Comparison of ENCODE assay signal across 8 mouse cellular contexts in genomic region chr16:77643871-77644720, GRCm38 (mm10). TPM values are rescaled to one million over a fixed set of nuclear protein-coding genes. Genes with fewer than 3 reads are reported as not detected.
A peak's percentile ranks its signal among the peaks of the same experiment; 100 is the strongest.
DNase-seq lines count a peak whose midpoint lies in the region; ATAC-seq and TF ChIP-seq lines count a peak whose summit lies in the region.

No protein-coding gene starts in this region.

- no peaks in the 10 kb centered on the region for H3K36me3 ChIP-seq in E14TG2a.4 (ENCODE audit: insufficient read depth, low read length)
- H3K36me3 ChIP-seq in forebrain, embryonic 13.5 days (ENCODE audit: poor library complexity, severe bottlenecking), result no peaks in the 10 kb centered on the region; the same call in 1 of the 2 replicates
- H3K36me3 ChIP-seq in heart, postnatal 0 days (replicated peaks; ENCODE audit: control insufficient read depth, insufficient read depth, low read length), result no peaks in the 10 kb centered on the region
- no peaks in the 10 kb centered on the region for H3K36me3 ChIP-seq in liver, embryonic 16.5 days (ENCODE audit: control insufficient read depth, insufficient read depth)
- no peaks in the 10 kb centered on the region for H3K36me3 ChIP-seq in neural tube, embryonic 13.5 days

- TF ChIP-seq EP300 in heart, postnatal 0 days (IDR thresholded peaks at IDR 0.05; ENCODE audit: low read depth), result no peak

- H3K9me3 ChIP-seq in E14TG2a.4 (ENCODE audit: low read length), result no peaks in the 10 kb centered on the region
- H3K9me3 ChIP-seq in forebrain, embryonic 13.5 days (replicated peaks), result no peaks in the 10 kb centered on the region
- H3K9me3 ChIP-seq in heart, postnatal 0 days (replicated peaks; ENCODE audit: control insufficient read depth, low read length), result no peaks in the 10 kb centered on the region
- H3K9me3 ChIP-seq in liver, embryonic 16.5 days (replicated peaks; ENCODE audit: control insufficient read depth, low read length), result no peaks in the 10 kb centered on the region
- no peaks in the 10 kb centered on the region for H3K9me3 ChIP-seq in neural tube, embryonic 13.5 days

- H3K4me1 ChIP-seq in E14TG2a.4 (replicated peaks; ENCODE audit: low read depth, low read length), result peaks cover 12% of the 10 kb centered on the region
- H3K4me1 ChIP-seq in brown adipose tissue, adult 24 weeks (ENCODE audit: control insufficient read depth, insufficient read depth, insufficient read length, low read length), result peaks cover 6% of the 10 kb centered on the region; the same call in 1 of the 2 replicates
- peaks cover 53% of the 10 kb centered on the region for H3K4me1 ChIP-seq in forebrain, embryonic 13.5 days
- peaks cover 10% of the 10 kb centered on the region; the same call in 1 of the 2 replicates for H3K4me1 ChIP-seq in heart, postnatal 0 days (ENCODE audit: control insufficient read depth, insufficient read depth)
- no peaks in the 10 kb centered on the region for H3K4me1 ChIP-seq in liver, embryonic 16.5 days (ENCODE audit: control insufficient read depth, low read depth, low read length)
- H3K4me1 ChIP-seq in neural tube, embryonic 13.5 days (replicated peaks), result peaks cover 53% of the 10 kb centered on the region

- peak overlapping the region; percentile 66 for H3K4me3 ChIP-seq in E14TG2a.4 (replicated peaks; ENCODE audit: low read length)
- H3K4me3 ChIP-seq in brown adipose tissue, adult 24 weeks (ENCODE audit: insufficient read depth, low read depth, low read length), result peak overlapping the region; percentile 67
- peak overlapping the region; percentile 45 for H3K4me3 ChIP-seq in forebrain, embryonic 13.5 days
- H3K4me3 ChIP-seq in heart, postnatal 0 days (ENCODE audit: low read depth, low read length), result peak overlapping the region; percentile 51
- H3K4me3 ChIP-seq in liver, embryonic 16.5 days (ENCODE audit: low read depth, low read length), result peak overlapping the region; percentile 43
- H3K4me3 ChIP-seq in neural tube, embryonic 13.5 days, result peak overlapping the region; percentile 47

- WGBS in forebrain, embryonic 13.5 days, result 5% methylated on average over 31 of the region's 31 CpGs
- 4% methylated on average over 31 of the region's 31 CpGs for WGBS in heart, postnatal 0 days
- WGBS in liver, embryonic 16.5 days (ENCODE audit: insufficient replicate concordance), result 3% methylated on average over 31 of the region's 31 CpGs
- 3% methylated on average over 31 of the region's 31 CpGs for WGBS in neural tube, embryonic 13.5 days

- DNase-seq in heart, postnatal 0 days (ENCODE audit: low spot score), result peak; percentile 45
- DNase-seq in kidney, postnatal 36 days, result peak; percentile 48 to 65
- peak; percentile 61 for DNase-seq in thymus, postnatal 14 days

- TF ChIP-seq CTCF in E14TG2a.4 (conservative IDR thresholded peaks at IDR 0.05; ENCODE audit: low read length), result no peak
- TF ChIP-seq CTCF in heart, postnatal 0 days (IDR thresholded peaks at IDR 0.05; ENCODE audit: low read depth), result no peak

- peak overlapping the region; percentile 67 for H3K27ac ChIP-seq in brown adipose tissue, adult 24 weeks (replicated peaks; ENCODE audit: low read depth, low read length)
- peak overlapping the region; percentile 98 for H3K27ac ChIP-seq in forebrain, embryonic 13.5 days
- H3K27ac ChIP-seq in heart, postnatal 0 days (ENCODE audit: low read depth), result peak overlapping the region; percentile 58
- H3K27ac ChIP-seq in liver, embryonic 16.5 days (ENCODE audit: low read length), result no peak overlapping the region
- peak overlapping the region; percentile 99 for H3K27ac ChIP-seq in neural tube, embryonic 13.5 days (replicated peaks)

- ATAC-seq in forebrain, embryonic 13.5 days, result peak; percentile 94
- peak; percentile 73 for ATAC-seq in heart, postnatal 0 days (ENCODE audit: insufficient read depth, low read depth)
- 0 out of 2 replicates have a peak, but pooled peaks have one; percentile 39 for ATAC-seq in liver, embryonic 16.5 days (ENCODE audit: low read depth)
- ATAC-seq in neural tube, embryonic 13.5 days (ENCODE audit: low read depth), result peak; percentile 94

- H3K27me3 ChIP-seq in E14TG2a.4 (ENCODE audit: insufficient read depth, low read length), result no peaks in the 10 kb centered on the region
- no peaks in the 10 kb centered on the region for H3K27me3 ChIP-seq in forebrain, embryonic 13.5 days
- no peaks in the 10 kb centered on the region for H3K27me3 ChIP-seq in heart, postnatal 0 days (ENCODE audit: control insufficient read depth, insufficient read depth, low read length)
- no peaks in the 10 kb centered on the region for H3K27me3 ChIP-seq in liver, embryonic 16.5 days (ENCODE audit: control insufficient read depth, insufficient read depth, low read depth, low read length)
- H3K27me3 ChIP-seq in neural tube, embryonic 13.5 days, result no peaks in the 10 kb centered on the region

- peak overlapping the region; percentile 76 for H3K4me2 ChIP-seq in forebrain, embryonic 13.5 days
- H3K4me2 ChIP-seq in heart, postnatal 0 days (ENCODE audit: low read depth, low read length), result peak overlapping the region; percentile 78
- H3K4me2 ChIP-seq in liver, embryonic 16.5 days (ENCODE audit: low read depth, low read length), result peak overlapping the region; percentile 43
- H3K4me2 ChIP-seq in neural tube, embryonic 13.5 days, result peak overlapping the region; percentile 74

- peak overlapping the region; percentile 81 for H3K9ac ChIP-seq in forebrain, embryonic 13.5 days
- peak overlapping the region; percentile 54 for H3K9ac ChIP-seq in heart, postnatal 0 days (replicated peaks; ENCODE audit: low read depth, low read length)
- no peak overlapping the region for H3K9ac ChIP-seq in liver, embryonic 16.5 days (ENCODE audit: low read depth, low read length)
- peak overlapping the region; percentile 85 for H3K9ac ChIP-seq in neural tube, embryonic 13.5 days

RNA-seq across cellular contexts. Expression of gene Gm11146, which starts 42.2 kb away (rescaled TPM):
- polyA plus RNA-seq in brown adipose tissue, adult 24 weeks (2012; ENCODE audit: insufficient read depth, insufficient read length, missing spikeins), result not detected in 2 replicates
- polyA plus RNA-seq in forebrain, embryonic 13.5 days (2015; fragmentation: Nextera tagmentation; extraction: Ambion mirVana), result not detected in 2 replicates
- total RNA-seq in heart, postnatal 0 days (2014; rRNA removed; ENCODE audit: low replicate concordance), result not detected in 2 replicates
- polyA plus RNA-seq in heart, postnatal 0 days (2015; fragmentation: Nextera tagmentation; extraction: Ambion mirVana), result not detected in 2 replicates
- polyA plus RNA-seq in liver, embryonic 16.5 days (2015; fragmentation: Nextera tagmentation; extraction: Ambion mirVana), result not detected in 2 replicates
- polyA plus RNA-seq in neural tube, embryonic 13.5 days (2015; fragmentation: Nextera tagmentation; extraction: Ambion mirVana), result not detected in 2 replicates

Comparison
In these comparisons a context has a peak if more than half of its experiments do, and no peak if none do; other contexts are left out.
1. ATAC-seq: peak in every context shown above with its lines; median percentile 94 in forebrain, embryonic 13.5 days; 94 in neural tube, embryonic 13.5 days; 73 in heart, postnatal 0 days; 39 in liver, embryonic 16.5 days.